Mouse (Mus musculus) neural tube, embryonic 15.5 days (tissue): Measurements from ENCODE around the gene Pdcd10. TPM values are rescaled to one million over a fixed set of nuclear protein-coding genes. Genes with fewer than 3 reads are reported as not detected.

ENCODE experiments used
- ATAC-seq: fragments of 200-750 bp; cut with Nextera tagmentation; 2 replicates; pipeline ENCODE4 v1.8.0; 2017; ENCODE audit warnings: mild to moderate bottlenecking, moderate TSS enrichment, moderate library complexity; ENCODE audit not compliant: low FRiP score
- H3K27ac ChIP-seq: fragments of 300-500 bp; sonication (generic); replicated peaks from 2 replicates; pipeline ENCODE4 v1.5.1; 2015; ENCODE audit warnings: mild to moderate bottlenecking, inconsistent platforms
- H3K27me3 ChIP-seq: fragments of 300-500 bp; sonication (generic); replicated peaks from 2 replicates; pipeline ENCODE4 v1.6.1; 2015; ENCODE audit warnings: inconsistent platforms
- H3K36me3 ChIP-seq: fragments of 300-500 bp; sonication (generic); 2 replicates; pipeline ENCODE4 v1.6.1; 2015; ENCODE audit warnings: inconsistent platforms
- H3K4me1 ChIP-seq: fragments of 300-500 bp; sonication (generic); 2 replicates; pipeline ENCODE4 v1.6.1; 2015; ENCODE audit warnings: inconsistent platforms
- H3K4me2 ChIP-seq: fragments of 300-500 bp; sonication (generic); 2 replicates; pipeline ENCODE4 v1.6.1; 2015; ENCODE audit warnings: inconsistent platforms, mild to moderate bottlenecking, moderate library complexity
- H3K4me3 ChIP-seq: fragments of 300-500 bp; sonication (generic); replicated peaks from 2 replicates; pipeline ENCODE4 v1.5.1; 2015; ENCODE audit warnings: mild to moderate bottlenecking, inconsistent platforms
- H3K9ac ChIP-seq: fragments of 300-500 bp; sonication (generic); replicated peaks from 2 replicates; pipeline ENCODE4 v1.6.1; 2015; ENCODE audit warnings: mild to moderate bottlenecking, inconsistent platforms
- H3K9me3 ChIP-seq: fragments of 300-500 bp; sonication (generic); replicated peaks from 2 replicates; pipeline ENCODE4 v1.6.1; 2016; ENCODE audit warnings: inconsistent platforms
- WGBS: fragments of 180-500 bp; shearing (Covaris S2); methylation state at CpG from one replicate; pipeline ENCODE4 v1.1.7; 2015; ENCODE audit warnings: mixed read lengths; 5-methylcytosine and 5-hydroxymethylcytosine counted together
- polyA plus RNA-seq: library from polyadenylated mRNA; unstranded; fragments of >200 nt; fragmentation: Nextera tagmentation; extraction: Ambion mirVana; gene quantifications from 2 replicates; pipeline ENCODE4 v1.2.1, GENCODE M21; 2015

Gene Pdcd10
- polyA plus RNA-seq, 1 experiment from 2014 or later, result 76.5 TPM

DNA sequence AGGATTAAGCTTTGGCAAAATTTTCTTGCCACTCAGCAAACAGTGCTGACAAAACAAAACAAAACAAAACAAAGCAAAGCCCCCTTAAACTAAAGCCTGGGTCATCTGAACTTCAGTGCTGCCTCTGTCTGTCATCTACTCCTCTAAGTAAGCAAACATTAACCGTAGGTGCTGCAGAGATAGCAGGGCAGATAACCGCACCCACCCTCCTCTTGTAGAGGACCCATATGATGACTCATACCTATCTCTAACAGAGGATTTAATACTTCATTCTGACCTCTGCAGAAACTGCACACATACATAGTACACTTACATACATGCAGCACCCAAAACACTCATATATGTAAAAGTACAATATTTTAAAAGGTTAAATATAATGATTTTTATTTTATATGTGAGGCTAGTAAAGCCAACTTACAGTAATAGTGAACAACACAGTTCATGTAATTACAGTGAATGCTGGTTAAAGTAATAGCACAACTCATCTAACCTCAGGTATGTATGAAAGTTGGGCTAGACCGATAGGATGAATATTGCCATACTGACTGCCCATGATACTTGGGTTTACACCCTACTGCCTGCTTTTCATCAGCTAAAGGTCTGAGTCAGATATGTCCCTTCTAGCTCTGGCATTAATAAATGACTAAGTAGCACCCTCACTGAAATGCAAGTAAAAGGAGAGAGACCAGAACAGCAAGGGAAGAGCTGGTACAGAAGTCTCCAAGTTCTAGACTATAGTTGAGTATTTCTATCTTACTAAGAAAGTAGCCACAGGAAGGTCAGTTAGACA, 22.4 kb downstream of the Pdcd10 start:
- no peak overlapping the region for H3K27ac ChIP-seq
- H3K36me3 ChIP-seq, result peaks cover 8% of the 10 kb centered on the region
- no peak overlapping the region for H3K4me3 ChIP-seq
- H3K9me3 ChIP-seq, result no peaks in the 10 kb centered on the region
- no peak for ATAC-seq
- 94% methylated on average over 3 of the region's 3 CpGs for WGBS
- no peaks in the 10 kb centered on the region for H3K4me1 ChIP-seq
- no peak overlapping the region for H3K4me2 ChIP-seq
- H3K27me3 ChIP-seq, result no peaks in the 10 kb centered on the region
- no peak overlapping the region for H3K9ac ChIP-seq

DNA sequence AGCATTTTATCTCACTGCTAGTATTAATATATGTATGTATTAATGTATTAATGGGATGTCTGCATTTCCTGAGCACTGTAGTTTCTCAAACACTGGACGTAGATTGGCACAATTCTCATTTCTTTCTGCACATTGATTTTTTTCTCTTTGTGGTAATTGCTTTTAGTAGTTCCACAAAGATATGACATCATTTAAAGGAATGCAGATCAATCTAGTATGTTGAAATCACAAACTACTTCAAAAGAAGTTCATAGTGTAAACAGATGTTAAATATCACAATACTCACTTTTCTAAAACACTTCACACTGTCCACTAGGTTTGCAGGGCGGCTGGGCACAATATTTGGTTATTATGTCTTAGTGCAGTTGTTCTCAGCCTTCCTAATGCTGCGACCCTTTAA, 25.6 kb downstream of the Pdcd10 start:
- no peak overlapping the region for H3K4me3 ChIP-seq
- WGBS, result 93% methylated on average over 3 of the region's 3 CpGs
- H3K4me2 ChIP-seq, result no peak overlapping the region

DNA sequence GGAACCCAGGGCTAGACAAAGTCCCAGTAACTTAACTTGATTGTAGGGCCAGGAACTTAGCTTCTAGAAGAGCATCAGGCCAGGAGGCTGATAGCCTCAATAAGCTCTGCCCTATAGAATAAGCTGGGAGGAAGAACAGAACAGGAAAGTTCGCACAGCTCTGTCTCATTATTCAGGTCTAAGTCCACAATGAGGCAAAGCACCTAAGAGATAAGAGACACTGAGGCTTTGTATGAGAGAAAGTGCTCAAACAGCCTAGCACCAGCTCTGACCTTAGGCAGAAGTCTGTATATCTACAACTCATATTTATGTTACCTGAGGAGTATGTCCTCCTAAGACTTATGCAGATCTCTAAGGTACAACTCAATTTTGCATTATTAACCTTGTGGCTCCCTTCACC, 34.1 kb downstream of the Pdcd10 start:
- Histone ChIP-seq H3K9me3 (no peaks in the 10 kb centered on the region), H3K27ac (no peak overlapping the region), H3K27me3 (no peaks in the 10 kb centered on the region), H3K4me1 (no peaks in the 10 kb centered on the region), H3K9ac (no peak overlapping the region), H3K4me2 (no peak overlapping the region), H3K36me3 (peaks cover 20% of the 10 kb centered on the region), H3K4me3 (no peak overlapping the region)
- no peak for ATAC-seq
- WGBS, result 100% methylated on average over 1 of the region's 1 CpGs

More for the DNA sequence above, 25.6 kb downstream of the Pdcd10 start:
- Histone ChIP-seq H3K27me3 (no peaks in the 10 kb centered on the region), H3K36me3 (peaks cover 11% of the 10 kb centered on the region), H3K9ac (no peak overlapping the region), H3K27ac (no peak overlapping the region), H3K4me1 (no peaks in the 10 kb centered on the region), H3K9me3 (no peaks in the 10 kb centered on the region)
- ATAC-seq, result no peak

DNA sequence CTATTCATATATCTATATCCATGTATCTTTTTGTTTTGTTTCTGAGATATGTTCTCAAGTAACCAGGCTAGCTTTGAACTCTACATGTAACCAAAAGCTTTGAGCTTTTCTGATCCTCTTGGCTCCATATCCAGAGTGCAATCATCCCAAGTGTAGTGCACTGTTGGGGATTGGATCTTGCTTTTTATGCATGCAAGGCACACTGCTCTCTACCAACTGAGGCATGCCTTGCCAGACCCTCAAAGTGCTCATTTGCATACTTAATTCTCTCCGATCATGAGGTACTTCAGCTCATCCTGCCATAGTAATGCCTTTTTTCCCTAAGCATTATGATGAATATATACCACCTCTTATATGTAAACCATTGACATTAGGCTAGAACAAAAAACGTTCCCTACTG, 35.3 kb downstream of the Pdcd10 start:
- H3K27ac ChIP-seq, result no peak overlapping the region
- H3K9me3 ChIP-seq, result no peaks in the 10 kb centered on the region
- H3K27me3 ChIP-seq, result no peaks in the 10 kb centered on the region
- H3K4me2 ChIP-seq, result no peak overlapping the region
- H3K4me1 ChIP-seq, result no peaks in the 10 kb centered on the region
- no peak; the same call in 1 of the 2 replicates for ATAC-seq
- no peak overlapping the region for H3K4me3 ChIP-seq
- WGBS, result 64% methylated on average over 2 of the region's 2 CpGs
- H3K36me3 ChIP-seq, result peaks cover 12% of the 10 kb centered on the region
- H3K9ac ChIP-seq, result no peak overlapping the region

GRCm38 (mm10) chr3:75517631-75518250, 38.9 kb downstream of the Pdcd10 start:
- 79% methylated on average over 7 of the region's 7 CpGs for WGBS
- H3K27ac ChIP-seq, result no peak overlapping the region
- peaks cover 16% of the 10 kb centered on the region for H3K36me3 ChIP-seq
- no peak for ATAC-seq
- no peaks in the 10 kb centered on the region for H3K27me3 ChIP-seq
- H3K9me3 ChIP-seq, result no peaks in the 10 kb centered on the region
- no peak overlapping the region for H3K4me3 ChIP-seq
- no peaks in the 10 kb centered on the region for H3K4me1 ChIP-seq
- H3K9ac ChIP-seq, result no peak overlapping the region
- no peak overlapping the region for H3K4me2 ChIP-seq

DNA sequence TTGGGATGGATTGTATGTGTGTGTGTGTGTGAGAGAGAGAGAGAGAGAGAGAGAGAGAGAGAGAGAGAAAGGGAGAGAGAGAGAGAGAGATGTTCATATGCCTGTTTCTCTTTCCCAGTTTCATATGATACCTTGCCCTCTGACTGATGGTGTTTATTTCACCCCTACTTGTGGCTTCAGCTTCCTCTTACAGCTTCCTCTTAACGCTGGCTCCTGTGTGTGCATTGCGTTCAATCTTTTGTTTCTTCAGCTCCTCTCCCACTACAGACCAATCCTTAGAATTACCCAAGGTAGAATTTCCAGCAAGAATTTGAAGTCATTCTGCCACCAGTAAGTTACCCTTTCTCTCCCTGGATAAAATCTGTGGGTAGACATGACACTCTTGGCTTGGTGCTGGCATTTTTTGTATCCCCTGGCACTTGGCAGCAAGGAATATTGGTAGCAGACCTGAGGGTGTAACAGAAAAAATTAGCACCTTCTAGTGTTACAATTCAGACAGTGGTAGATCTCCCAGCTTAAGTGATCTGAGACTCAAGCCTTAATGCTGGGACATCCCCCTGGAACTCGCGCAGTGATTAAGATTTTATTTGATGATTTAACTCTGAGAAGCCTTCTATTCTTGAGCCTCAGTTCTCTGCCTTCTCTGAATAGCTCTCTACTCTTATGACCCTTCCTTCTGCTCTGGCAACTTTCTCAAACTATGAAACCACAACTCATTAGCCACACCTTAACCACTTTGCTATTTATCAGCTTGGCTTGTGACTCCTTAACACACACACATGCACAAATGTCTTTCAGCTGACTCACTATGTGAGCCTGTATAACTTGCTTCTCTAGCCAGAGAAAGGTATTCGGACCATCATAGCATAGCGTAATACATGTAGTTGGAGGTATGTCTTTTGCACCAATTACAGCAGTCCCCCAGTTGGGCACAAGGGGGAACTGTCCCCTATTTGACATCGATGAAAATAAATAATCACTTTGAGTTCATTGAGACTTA, 57.4 kb downstream of the Pdcd10 start:
- no peaks in the 10 kb centered on the region for H3K9me3 ChIP-seq
- WGBS, result 89% methylated on average over 7 of the region's 7 CpGs
- no peaks in the 10 kb centered on the region for H3K27me3 ChIP-seq
- H3K36me3 ChIP-seq, result no peaks in the 10 kb centered on the region
- no peaks in the 10 kb centered on the region for H3K4me1 ChIP-seq
- no peak overlapping the region for H3K9ac ChIP-seq
- H3K27ac ChIP-seq, result no peak overlapping the region
- H3K4me3 ChIP-seq, result no peak overlapping the region
- H3K4me2 ChIP-seq, result no peak overlapping the region
- ATAC-seq, result no peak

GRCm38 (mm10) chr3:75492913-75493312, 63.7 kb downstream of the Pdcd10 start:
- Histone ChIP-seq H3K36me3 (no peaks in the 10 kb centered on the region), H3K27me3 (no peaks in the 10 kb centered on the region), H3K9ac (no peak overlapping the region), H3K4me3 (no peak overlapping the region), H3K27ac (no peak overlapping the region), H3K9me3 (no peaks in the 10 kb centered on the region), H3K4me2 (no peak overlapping the region), H3K4me1 (no peaks in the 10 kb centered on the region)
- 53% methylated on average over 3 of the region's 3 CpGs for WGBS
- no peak for ATAC-seq

GRCm38 (mm10) chr3:75482056-75482455, 74.6 kb downstream of the Pdcd10 start, which contains the start of gene Wdr49:
Gene Wdr49, minus strand, starts transcription at chr3:75482156.
- ATAC-seq, result no peak
- H3K9me3 ChIP-seq, result no peaks in the 10 kb centered on the region
- H3K27ac ChIP-seq, result no peak within 1 kb of the TSS
- no peaks in the 10 kb centered on the region for H3K36me3 ChIP-seq
- no peak within 1 kb of the TSS for H3K4me3 ChIP-seq
- H3K4me1 ChIP-seq, result no peaks in the 10 kb centered on the region
- H3K4me2 ChIP-seq, result no peak within 1 kb of the TSS
- no peak within 1 kb of the TSS for H3K9ac ChIP-seq
- H3K27me3 ChIP-seq, result no peaks in the 10 kb centered on the region
- 41% methylated on average over 2 of the region's 2 CpGs for WGBS

DNA sequence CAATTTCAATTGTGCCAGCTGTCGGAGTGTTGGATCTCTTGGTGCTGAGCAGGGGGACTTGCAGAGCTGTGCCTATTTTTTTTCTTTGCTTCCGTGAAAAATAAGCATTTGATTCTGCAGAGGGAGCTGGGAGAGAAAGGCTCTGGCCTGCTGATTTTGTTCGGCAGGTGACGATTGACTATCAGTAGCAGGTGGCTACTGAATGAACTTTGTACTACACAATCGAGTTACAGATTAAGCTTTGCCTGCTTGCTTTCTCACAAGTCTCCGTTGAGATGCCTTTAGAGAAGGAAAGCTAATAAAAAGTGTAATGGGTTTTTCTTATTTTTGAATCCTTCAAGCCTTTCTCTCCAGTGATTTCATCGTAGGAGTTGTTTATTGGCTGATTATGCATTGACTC, 81.5 kb downstream of the Pdcd10 start:
- Histone ChIP-seq H3K27me3 (no peaks in the 10 kb centered on the region), H3K4me3 (no peak overlapping the region), H3K27ac (no peak overlapping the region), H3K9me3 (no peaks in the 10 kb centered on the region), H3K36me3 (no peaks in the 10 kb centered on the region), H3K4me2 (no peak overlapping the region), H3K4me1 (no peaks in the 10 kb centered on the region), H3K9ac (no peak overlapping the region)
- ATAC-seq, result no peak
- WGBS, result 77% methylated on average over 7 of the region's 7 CpGs

DNA sequence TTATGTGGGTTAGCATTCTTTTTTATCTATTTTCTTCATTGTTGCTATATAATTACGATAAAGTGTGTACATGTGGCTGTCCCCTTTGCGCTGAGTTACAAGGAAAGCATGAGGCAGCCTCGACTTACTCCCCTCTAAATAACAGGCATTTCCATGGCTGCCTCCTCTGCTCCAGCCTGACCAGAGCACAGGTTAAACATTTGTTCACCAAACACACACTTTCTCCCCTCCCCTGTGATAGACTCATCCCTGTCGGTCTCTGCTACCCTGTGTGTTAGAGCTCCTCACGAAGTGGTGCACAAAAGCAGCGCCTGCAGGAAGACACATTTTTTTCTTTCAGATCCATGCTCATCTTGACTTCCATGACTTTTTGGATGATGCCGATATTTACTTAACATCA, 82.0 kb downstream of the Pdcd10 start:
- Histone ChIP-seq H3K4me1 (no peaks in the 10 kb centered on the region), H3K9ac (no peak overlapping the region), H3K27ac (no peak overlapping the region), H3K4me3 (no peak overlapping the region), H3K36me3 (no peaks in the 10 kb centered on the region), H3K4me2 (no peak overlapping the region), H3K27me3 (no peaks in the 10 kb centered on the region), H3K9me3 (no peaks in the 10 kb centered on the region)
- no peak for ATAC-seq
- WGBS, result 89% methylated on average over 7 of the region's 7 CpGs

DNA sequence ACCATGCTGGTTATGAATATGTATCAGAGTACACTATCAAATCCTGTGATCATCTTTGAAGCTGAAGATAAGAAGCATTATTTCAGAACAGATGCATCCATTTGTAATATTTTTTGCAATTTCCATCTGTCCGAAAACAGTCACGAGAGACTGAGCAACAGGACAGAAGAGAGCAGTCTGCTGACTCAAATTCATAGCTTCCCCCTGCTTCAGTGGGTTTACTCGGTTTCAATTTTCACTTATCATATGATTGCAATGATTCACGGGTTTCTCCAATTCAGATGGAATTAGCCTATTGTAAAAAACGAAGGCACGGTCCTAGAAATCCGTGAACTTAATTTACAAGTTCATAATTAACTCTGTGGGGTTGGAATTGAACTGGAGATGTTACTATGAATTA, 88.5 kb downstream of the Pdcd10 start:
- H3K4me2 ChIP-seq, result no peak overlapping the region
- H3K27ac ChIP-seq, result no peak overlapping the region
- no peaks in the 10 kb centered on the region for H3K27me3 ChIP-seq
- H3K4me1 ChIP-seq, result no peaks in the 10 kb centered on the region
- H3K4me3 ChIP-seq, result no peak overlapping the region
- no peak for ATAC-seq
- 85% methylated on average over 7 of the region's 7 CpGs for whole genome bisulfite sequencing
- no peak overlapping the region for H3K9ac ChIP-seq
- H3K36me3 ChIP-seq, result no peaks in the 10 kb centered on the region
- no peaks in the 10 kb centered on the region for H3K9me3 ChIP-seq
